Mouse (Mus musculus) layer of hippocampus, adult 9-11 months (tissue): ENCODE data around the gene Trip10.

Source experiments
- DNase-seq: peaks from one replicate; pipeline ENCODE4 v3.0.0; 2022

The Trip10 gene

GRCm38 (mm10) chr17:57292968-57293367 is 43.7 kb downstream of the Trip10 start:
- DNase-seq = no peak

DNA sequence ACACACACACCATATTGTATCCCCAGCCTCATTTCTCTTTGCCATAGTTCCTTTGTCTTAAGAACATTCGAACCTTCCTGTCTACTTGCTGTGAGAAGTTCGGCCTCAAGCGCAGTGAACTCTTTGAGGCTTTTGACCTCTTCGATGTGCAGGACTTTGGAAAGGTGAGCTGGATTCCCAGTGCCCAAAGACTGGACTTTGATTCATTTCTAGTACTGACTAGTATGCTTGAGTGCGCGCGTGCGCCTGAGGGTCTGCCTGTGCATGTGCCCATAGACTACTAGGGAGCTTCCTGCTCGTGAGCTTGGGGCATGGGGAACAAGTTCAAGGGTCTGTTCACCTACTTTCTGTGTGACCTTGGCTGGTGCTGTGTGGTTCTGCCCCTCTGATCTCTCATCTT is 46.7 kb downstream of the Trip10 start:
- no peak for DNase-seq

GRCm38 (mm10) chr17:57297040-57297439 is 47.8 kb downstream of the Trip10 start:
- no peak for DNase-seq

- DNase-seq = no peak
Observed at GRCm38 (mm10) chr17:57305593-57305992, 56.3 kb downstream of the Trip10 start.

GRCm38 (mm10) chr17:57307074-57307473 is 57.8 kb downstream of the Trip10 start:
- no peak for DNase-seq

GRCm38 (mm10) chr17:57311801-57312200 is 62.5 kb downstream of the Trip10 start:
- DNase-seq = no peak
